Mouse (Mus musculus) liver, postnatal 0 days (tissue): ENCODE data around the gene Akr1d1. TPM values are rescaled to one million over a fixed set of nuclear protein-coding genes. Genes with fewer than 3 reads are reported as not detected.

Source experiments
- ATAC-seq: fragments of 200-750 bp; cut with Nextera tagmentation; 2 replicates; pipeline ENCODE4 v1.8.0; 2017; ENCODE audit warnings: mild to moderate bottlenecking, moderate library complexity
- DNase-seq: peaks from one replicate; pipeline ENCODE4 v3.0.0-alpha.2; 2016
- H3K27ac ChIP-seq: fragments of 300-500 bp; sonication (generic); 2 replicates; pipeline ENCODE4 v1.5.1; 2014; ENCODE audit warnings: antibody characterized with exemption, moderate library complexity, mild to moderate bottlenecking, low read depth
- H3K27me3 ChIP-seq: fragments of 300-500 bp; sonication (generic); 2 replicates; pipeline ENCODE4 v1.6.1; 2014; ENCODE audit warnings: low read length, control low read depth, mixed read lengths; ENCODE audit not compliant: insufficient read depth
- H3K36me3 ChIP-seq: fragments of 300-500 bp; sonication (generic); replicated peaks from 2 replicates; pipeline ENCODE4 v1.6.1; 2014; ENCODE audit warnings: mild to moderate bottlenecking, control low read depth, low read length, moderate library complexity, mixed read lengths; ENCODE audit not compliant: insufficient read depth
- H3K4me1 ChIP-seq: fragments of 300-500 bp; sonication (generic); 2 replicates; pipeline ENCODE4 v1.6.1; 2014; ENCODE audit warnings: antibody characterized with exemption, mild to moderate bottlenecking, control low read depth; ENCODE audit not compliant: insufficient read depth
- H3K4me2 ChIP-seq: fragments of 300-500 bp; sonication (generic); 2 replicates; pipeline ENCODE4 v1.6.1; 2014; ENCODE audit warnings: low read depth, mild to moderate bottlenecking, low read length, moderate library complexity, mixed read lengths
- H3K4me3 ChIP-seq: fragments of 300-500 bp; sonication (generic); 2 replicates; pipeline ENCODE4 v1.5.1; 2014; ENCODE audit warnings: low read depth, low read length
- H3K9ac ChIP-seq: fragments of 300-500 bp; sonication (generic); replicated peaks from 2 replicates; pipeline ENCODE4 v1.6.1; 2014; ENCODE audit warnings: mild to moderate bottlenecking, moderate library complexity
- H3K9me3 ChIP-seq: fragments of 300-500 bp; sonication (generic); 2 replicates; pipeline ENCODE4 v1.6.1; 2016; ENCODE audit warnings: mild to moderate bottlenecking, control low read depth, low read length, mixed read lengths
- CTCF ChIP-seq: sonication (generic); IDR thresholded peaks from 2 replicates; pipeline ENCODE4 v1.5.1; 2016; ENCODE audit warnings: antibody characterized with exemption, low read depth
- EP300 ChIP-seq: IDR thresholded peaks from 2 replicates; pipeline ENCODE4 v1.6.1; 2016; ENCODE audit warnings: antibody characterized with exemption, low read depth, mild to moderate bottlenecking
- WGBS: fragments of 180-500 bp; shearing (Covaris S2); extraction: QIAGEN DNeasy Blood & Tissue Kit; methylation state at CpG from one replicate; pipeline ENCODE4 v1.1.7; 2014; ENCODE audit not compliant: insufficient replicate concordance; 5-methylcytosine and 5-hydroxymethylcytosine counted together
- polyA plus RNA-seq: library from polyadenylated mRNA; unstranded; fragments of >200 nt; fragmentation: Nextera tagmentation; extraction: Ambion mirVana; gene quantifications from 2 replicates; pipeline ENCODE4 v1.2.1, GENCODE M21; 2015

The Akr1d1 gene
- polyA plus RNA-seq, 1 experiment from 2014 or later = 74.3 TPM

DNA sequence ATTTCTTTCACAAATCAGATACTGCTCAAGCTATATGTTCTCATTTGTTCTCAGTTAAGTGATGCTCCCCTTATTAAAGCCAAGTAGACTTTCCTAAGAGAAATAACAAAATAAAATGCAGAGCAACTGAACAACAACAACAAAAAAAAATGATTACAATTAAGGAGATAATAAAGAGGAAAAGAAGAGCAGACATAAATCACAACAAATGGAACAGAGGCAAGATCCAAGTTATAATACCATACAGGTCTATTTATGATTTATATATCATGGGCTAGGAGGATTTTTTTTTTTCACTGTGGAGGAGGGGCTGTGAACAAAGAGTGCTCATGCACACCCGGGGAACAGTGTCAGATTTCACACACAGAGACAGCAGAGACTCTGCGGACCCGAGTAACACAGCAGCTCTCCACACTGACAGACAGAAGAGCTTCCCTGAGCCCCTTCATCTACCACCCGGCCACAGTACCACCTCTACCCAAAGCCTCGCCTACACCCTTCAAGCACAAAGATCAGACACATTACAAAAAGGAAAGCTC, 63.6 kb downstream of the Akr1d1 start:
- Histone ChIP-seq H3K4me1 (peaks cover 7% of the 10 kb centered on the region; the same call in 1 of the 2 replicates), H3K4me3 (no peak overlapping the region), H3K4me2 (no peak overlapping the region), H3K36me3 (no peaks in the 10 kb centered on the region), H3K27ac (no peak overlapping the region), H3K9me3 (no peaks in the 10 kb centered on the region), H3K27me3 (no peaks in the 10 kb centered on the region), H3K9ac (no peak overlapping the region)
- no peak for TF ChIP-seq CTCF
- TF ChIP-seq EP300 = no peak
- ATAC-seq = no peak
- no peak for DNase-seq
- WGBS = 49% methylated on average over 5 of the region's 5 CpGs

DNA sequence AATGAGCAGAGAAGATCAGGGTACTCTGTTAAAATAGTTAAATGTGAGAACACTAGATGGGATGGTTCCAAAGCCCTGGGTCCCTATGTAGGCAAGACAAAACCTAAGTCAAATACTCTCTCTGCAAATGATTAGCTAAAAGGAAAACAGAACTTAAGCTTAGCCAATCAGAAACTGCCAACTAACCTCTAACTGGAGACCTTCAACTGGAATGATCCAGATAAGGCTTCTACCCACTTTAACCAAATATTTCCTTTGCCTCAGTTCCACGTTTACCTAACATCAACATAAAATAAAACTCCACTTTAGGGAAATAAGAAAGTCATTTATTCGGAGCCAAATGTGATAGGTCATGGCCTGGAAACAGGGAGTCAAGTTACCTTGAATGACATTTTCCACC, 67.1 kb downstream of the Akr1d1 start:
- H3K36me3 ChIP-seq = no peaks in the 10 kb centered on the region
- peaks cover 7% of the 10 kb centered on the region; the same call in 1 of the 2 replicates for H3K4me1 ChIP-seq
- no peak for DNase-seq
- no peak overlapping the region for H3K9ac ChIP-seq
- H3K9me3 ChIP-seq = no peaks in the 10 kb centered on the region
- no peak overlapping the region for H3K4me3 ChIP-seq
- peak overlapping the region; percentile 17; the same call in 1 of the 2 replicates for H3K27ac ChIP-seq
- no peak overlapping the region for H3K4me2 ChIP-seq
- WGBS = 45% methylated on average over 2 of the region's 2 CpGs
- H3K27me3 ChIP-seq = no peaks in the 10 kb centered on the region
- ATAC-seq = peak; percentile 58
- TF ChIP-seq EP300 (no peak), CTCF (no peak)

DNA sequence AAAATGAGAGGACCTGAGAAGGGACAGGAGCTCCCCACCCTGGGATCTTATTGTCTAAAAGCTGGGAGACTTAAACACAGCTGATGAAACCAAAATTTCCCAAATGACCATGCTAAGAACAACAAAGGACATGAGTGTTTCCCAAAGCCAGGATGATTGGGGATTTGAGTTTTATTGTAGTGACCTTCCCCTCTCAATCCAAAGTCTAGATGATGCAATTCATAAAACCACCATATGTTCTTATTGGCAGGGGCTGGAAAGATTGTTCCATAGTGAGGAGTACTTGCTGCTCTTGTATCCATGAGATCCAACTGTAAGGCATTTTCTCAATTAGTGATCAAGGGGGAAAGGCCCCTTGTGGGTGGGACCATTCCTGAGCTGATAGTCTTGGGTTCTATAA, 68.1 kb downstream of the Akr1d1 start:
- Histone ChIP-seq H3K36me3 (no peaks in the 10 kb centered on the region), H3K9ac (no peak overlapping the region), H3K27me3 (no peaks in the 10 kb centered on the region), H3K9me3 (no peaks in the 10 kb centered on the region), H3K4me3 (no peak overlapping the region), H3K4me2 (no peak overlapping the region), H3K4me1 (peaks cover 2% of the 10 kb centered on the region; the same call in 1 of the 2 replicates), H3K27ac (0 out of 2 replicates have a peak overlapping the region, but pooled peaks have one; percentile 17)
- DNase-seq = no peak
- TF ChIP-seq EP300 (no peak), CTCF (no peak)
- ATAC-seq = no peak

DNA sequence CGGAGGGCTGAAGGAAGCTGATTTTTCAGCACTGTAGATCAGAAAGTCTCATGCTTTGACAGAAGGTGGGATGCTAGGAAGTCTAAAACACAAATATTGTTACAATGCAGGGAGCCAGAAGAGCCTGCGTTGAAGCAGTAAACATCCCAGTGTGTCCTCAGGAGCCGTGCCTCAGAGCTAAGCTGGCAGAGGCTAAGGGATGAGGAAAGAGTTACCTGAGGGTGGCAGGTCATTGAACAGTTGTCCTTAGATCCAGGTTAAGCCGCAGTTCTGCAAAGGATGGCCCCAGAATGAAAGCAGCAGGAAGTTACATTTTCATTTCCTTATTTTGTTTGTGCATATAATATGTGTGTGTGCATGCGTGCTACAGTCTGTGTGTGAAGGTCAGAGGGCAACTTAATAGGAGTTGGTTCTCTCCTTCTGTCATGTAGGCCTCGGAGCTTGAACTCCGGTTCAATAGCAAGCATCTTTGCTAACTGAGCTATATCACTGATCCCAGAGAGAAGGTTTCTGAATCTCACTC, 71.1 kb downstream of the Akr1d1 start:
- Histone ChIP-seq H3K27me3 (no peaks in the 10 kb centered on the region), H3K27ac (no peak overlapping the region), H3K36me3 (no peaks in the 10 kb centered on the region), H3K4me1 (0 out of 2 replicates have a peak, but pooled peaks cover 5% of the 10 kb centered on the region), H3K4me2 (no peak overlapping the region), H3K9ac (no peak overlapping the region), H3K4me3 (no peak overlapping the region), H3K9me3 (no peaks in the 10 kb centered on the region)
- no peak for ATAC-seq
- no peak for DNase-seq
- WGBS = 66% methylated on average over 7 of the region's 7 CpGs
- TF ChIP-seq EP300 (no peak), CTCF (no peak)

DNA sequence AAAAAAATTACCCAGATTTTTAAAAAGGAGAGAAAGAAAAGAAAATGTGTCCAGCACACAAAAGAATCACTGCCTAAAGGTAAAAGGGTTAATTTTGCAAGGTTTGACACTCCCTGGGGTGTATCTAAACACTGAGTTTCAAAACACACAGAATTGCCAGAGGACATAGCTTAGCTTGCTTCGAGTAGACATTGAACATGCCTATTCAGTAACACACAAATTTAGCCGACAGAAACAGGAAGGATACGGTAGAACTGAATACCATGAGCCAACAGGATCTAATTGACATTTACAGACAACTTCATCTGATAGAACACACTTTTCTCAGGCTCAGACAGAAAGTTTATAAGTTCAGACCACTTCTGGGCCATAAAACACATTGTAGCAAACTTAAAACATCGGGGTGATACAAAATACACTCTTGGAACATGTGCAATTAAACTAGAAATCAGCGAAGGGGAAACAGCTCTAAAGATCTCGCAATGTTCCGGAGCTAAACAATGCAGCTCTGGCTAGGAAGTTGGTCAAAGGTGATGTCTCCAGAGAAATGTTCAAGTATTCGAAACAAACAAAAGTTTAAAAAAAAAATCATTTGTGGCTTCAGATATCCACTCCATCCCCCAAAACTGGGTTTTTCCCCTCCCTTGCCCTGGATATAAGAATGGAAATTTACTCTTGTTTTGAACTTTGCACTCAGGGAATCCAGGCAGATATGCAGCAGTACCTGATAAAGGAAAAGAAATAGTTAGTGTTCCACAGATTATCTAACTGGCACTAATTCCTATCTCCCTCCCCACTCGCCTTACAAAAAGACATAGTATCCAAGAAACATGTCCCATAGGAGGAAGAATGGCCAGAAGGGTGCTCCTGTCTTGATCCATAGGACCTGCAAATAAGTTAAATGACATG, 73.1 kb downstream of the Akr1d1 start:
- peak; percentile 57; the same call in 1 of the 2 replicates for ATAC-seq
- H3K9ac ChIP-seq = no peak overlapping the region
- WGBS = 37% methylated on average over 9 of the region's 9 CpGs

More for the DNA sequence above, 73.1 kb downstream of the Akr1d1 start:
- H3K27ac ChIP-seq = peak overlapping the region; percentile 58
- H3K36me3 ChIP-seq = no peaks in the 10 kb centered on the region
- no peak for DNase-seq
- 0 out of 2 replicates have a peak, but pooled peaks cover 5% of the 10 kb centered on the region for H3K4me1 ChIP-seq
- no peak overlapping the region for H3K4me2 ChIP-seq
- TF ChIP-seq EP300 = no peak
- TF ChIP-seq CTCF = no peak
- no peak overlapping the region for H3K4me3 ChIP-seq
- no peaks in the 10 kb centered on the region for H3K9me3 ChIP-seq
- H3K27me3 ChIP-seq = no peaks in the 10 kb centered on the region
